Mouse (Mus musculus): ENCODE data around the gene Ndufs2. TPM values are rescaled to one million over a fixed set of nuclear protein-coding genes. Genes with fewer than 3 reads are reported as not detected.
A peak's percentile ranks its signal among the peaks of the same experiment; 100 is the strongest.

Ndufs2 gene
- polyA plus RNA-seq, 1 experiment from 2014 or later: 257 TPM

DNA sequence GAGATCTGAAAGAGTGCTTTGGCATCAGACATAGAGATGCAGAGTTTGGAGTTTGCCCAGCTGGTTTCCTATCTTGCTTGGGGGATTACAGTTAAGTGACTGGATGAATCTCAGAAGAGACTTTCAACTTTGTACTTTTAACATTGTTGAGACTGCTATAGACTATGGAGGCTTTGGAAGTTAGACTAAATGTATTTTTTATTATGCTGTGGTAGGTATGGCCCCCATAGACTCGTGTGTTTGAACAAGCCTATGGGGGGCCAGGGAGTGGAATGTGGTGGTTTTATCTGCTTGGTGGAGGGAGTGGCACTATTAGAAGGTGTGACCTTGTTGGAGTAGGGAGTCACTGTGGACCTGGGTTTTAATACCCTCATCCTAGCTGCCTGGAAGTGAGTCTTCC is 51.7 kb downstream of the Ndufs2 start:
- WGBS: 69% methylated on average over 1 of the region's 1 CpGs
- peaks cover 19% of the 10 kb centered on the region for H3K4me1 ChIP-seq (replicated peaks)
- no peak overlapping the region for H3K9ac ChIP-seq
- no peak for ATAC-seq (ENCODE audit: low read depth)
- no peak overlapping the region for H3K4me3 ChIP-seq
- H3K27ac ChIP-seq (replicated peaks): no peak overlapping the region
- no peaks in the 10 kb centered on the region for H3K9me3 ChIP-seq
- peaks cover 45% of the 10 kb centered on the region for H3K27me3 ChIP-seq
- H3K36me3 ChIP-seq: no peaks in the 10 kb centered on the region
- no peak overlapping the region for H3K4me2 ChIP-seq

DNA sequence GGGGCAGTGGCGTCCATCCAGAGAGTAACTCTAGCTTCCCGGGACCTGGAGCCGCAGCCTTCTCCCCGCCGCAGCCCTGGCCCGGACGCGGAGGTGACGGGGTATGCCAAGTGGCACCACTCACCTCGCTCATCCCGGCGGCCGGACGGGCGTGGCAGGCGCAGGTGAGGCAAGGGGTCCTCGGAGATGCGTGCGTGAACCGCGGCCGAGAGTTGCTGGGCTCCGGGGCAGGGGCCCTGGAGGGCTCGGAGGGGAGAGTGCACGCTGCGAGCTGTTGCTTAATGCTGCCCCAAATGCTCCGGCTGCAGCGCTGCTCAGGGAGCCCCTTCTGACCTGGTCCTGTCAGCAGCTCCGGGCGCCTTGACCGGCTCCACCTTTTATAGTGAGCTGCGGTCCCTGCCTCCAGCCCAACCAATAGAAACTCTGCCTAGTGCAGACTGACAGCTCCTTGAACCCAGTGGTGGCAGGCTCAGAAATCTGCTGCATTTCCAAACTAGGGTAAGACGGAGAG is 55.2 kb downstream of the Ndufs2 start, which contains the start of gene Pcp4l1:
Pcp4l1 (minus strand) TSS at position 382 of the 511 bp plus-strand sequence.
- H3K36me3 ChIP-seq: no peaks in the 10 kb centered on the region
- peak; percentile 55; the same call in 1 of the 2 replicates for ATAC-seq (ENCODE audit: low read depth)
- peaks cover 72% of the 10 kb centered on the region for H3K27me3 ChIP-seq
- peak within 1 kb of the TSS; percentile 71 for H3K9ac ChIP-seq
- H3K9me3 ChIP-seq: no peaks in the 10 kb centered on the region
- WGBS: under 1% methylated on average over 33 of the region's 33 CpGs
- peaks cover 45% of the 10 kb centered on the region for H3K4me1 ChIP-seq (replicated peaks)
- peak within 1 kb of the TSS; percentile 93 for H3K4me2 ChIP-seq
- H3K4me3 ChIP-seq: peak within 1 kb of the TSS; percentile 49
- no peak within 1 kb of the TSS for H3K27ac ChIP-seq (replicated peaks)

DNA sequence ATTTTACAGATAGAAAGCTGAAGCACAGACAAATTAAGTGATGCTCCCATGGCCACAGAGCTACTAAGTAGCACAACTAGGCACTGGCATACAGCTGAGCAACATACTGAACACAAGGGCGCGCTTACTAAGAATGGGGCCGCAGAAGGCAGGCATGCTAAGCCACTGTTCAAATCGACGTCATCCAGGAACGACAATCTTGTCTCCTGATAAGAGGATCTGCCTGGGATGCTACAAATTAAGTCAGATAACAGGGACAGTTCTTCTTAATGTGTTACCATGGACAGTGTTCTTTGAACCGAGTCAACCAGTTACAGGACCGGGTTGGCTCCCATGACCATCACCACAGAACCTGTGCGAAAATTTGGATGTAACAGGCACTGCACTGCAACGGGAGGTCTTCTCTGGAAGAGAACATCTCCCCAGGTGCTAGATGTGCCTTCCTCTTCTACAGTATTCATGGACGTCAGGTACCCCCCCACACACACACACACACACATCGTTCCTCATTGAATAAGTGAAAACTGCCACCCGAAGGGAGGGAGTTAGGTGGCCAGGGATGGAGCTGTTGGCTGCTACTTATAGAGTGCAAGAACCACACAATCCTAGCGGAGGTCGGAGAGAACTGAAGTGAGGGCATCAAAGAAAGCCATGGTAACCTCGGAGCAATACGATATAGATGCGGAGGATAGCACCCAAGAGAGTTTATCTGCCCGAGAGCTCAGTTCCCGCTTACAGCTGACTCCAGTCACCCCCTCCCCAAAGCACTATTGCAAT is 56.0 kb downstream of the Ndufs2 start:
- Histone ChIP-seq H3K36me3 (no peaks in the 10 kb centered on the region), H3K4me3 (peak overlapping the region; percentile 49), H3K9me3 (no peaks in the 10 kb centered on the region), H3K27ac (replicated peaks) (no peak overlapping the region), H3K9ac (peak overlapping the region; percentile 71), H3K27me3 (peaks cover 76% of the 10 kb centered on the region), H3K4me2 (peak overlapping the region; percentile 93), H3K4me1 (replicated peaks) (peaks cover 45% of the 10 kb centered on the region)
- WGBS: 6% methylated on average over 20 of the region's 20 CpGs
- no peak for ATAC-seq (ENCODE audit: low read depth)

DNA sequence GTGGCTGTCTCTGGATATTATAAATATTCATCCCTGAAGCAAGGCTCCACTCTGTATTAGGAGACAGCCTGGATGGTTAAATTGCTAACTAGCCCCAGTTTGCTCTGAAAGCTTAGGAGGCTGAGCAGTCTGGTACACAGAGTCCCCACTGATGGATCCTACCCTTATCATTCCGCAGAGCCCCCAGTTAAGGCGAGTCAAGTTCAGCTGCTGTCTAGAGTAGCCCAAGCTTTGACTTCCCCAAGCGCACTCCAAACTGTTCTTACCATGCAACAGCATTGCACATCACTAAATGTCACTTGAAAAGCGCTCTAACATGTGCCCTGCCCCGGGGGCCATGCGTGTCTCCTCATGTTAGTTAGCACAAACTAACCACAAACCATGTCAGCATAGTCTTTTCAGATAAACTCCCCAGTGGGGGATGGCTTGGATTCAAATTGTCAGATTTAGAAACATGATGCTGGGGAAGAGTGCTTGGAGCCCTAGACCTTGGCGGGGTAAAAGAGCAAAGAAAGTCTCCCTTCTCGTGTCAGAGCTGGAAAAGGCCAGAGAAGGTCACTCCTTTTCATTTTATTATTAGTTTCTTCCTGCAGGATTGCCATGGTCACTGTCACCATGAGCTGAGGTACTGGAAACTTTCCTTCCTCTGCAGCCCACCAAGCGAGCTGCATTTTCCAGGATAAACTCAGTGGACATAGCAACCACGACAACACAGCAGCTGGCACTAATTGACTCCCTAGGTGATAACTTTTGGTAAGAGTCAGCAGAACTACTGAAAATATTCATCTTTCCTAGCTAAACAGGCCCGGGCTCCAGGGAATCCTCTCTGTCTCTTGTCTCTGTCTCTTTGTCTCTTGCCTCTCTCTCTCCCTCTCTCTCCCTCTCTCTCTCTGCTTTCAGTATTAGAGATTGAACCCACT is 57.0 kb downstream of the Ndufs2 start:
- Histone ChIP-seq H3K36me3 (no peaks in the 10 kb centered on the region), H3K4me3 (peak overlapping the region; percentile 49), H3K4me1 (replicated peaks) (peaks cover 53% of the 10 kb centered on the region), H3K9me3 (no peaks in the 10 kb centered on the region), H3K27me3 (peaks cover 69% of the 10 kb centered on the region), H3K9ac (peak overlapping the region; percentile 57; the same call in 1 of the 2 replicates), H3K27ac (replicated peaks) (peak overlapping the region; percentile 67), H3K4me2 (peak overlapping the region; percentile 93)
- ATAC-seq (ENCODE audit: low read depth): 0 out of 2 replicates have a peak, but pooled peaks have one; percentile 5
- WGBS: 28% methylated on average over 11 of the region's 11 CpGs

DNA sequence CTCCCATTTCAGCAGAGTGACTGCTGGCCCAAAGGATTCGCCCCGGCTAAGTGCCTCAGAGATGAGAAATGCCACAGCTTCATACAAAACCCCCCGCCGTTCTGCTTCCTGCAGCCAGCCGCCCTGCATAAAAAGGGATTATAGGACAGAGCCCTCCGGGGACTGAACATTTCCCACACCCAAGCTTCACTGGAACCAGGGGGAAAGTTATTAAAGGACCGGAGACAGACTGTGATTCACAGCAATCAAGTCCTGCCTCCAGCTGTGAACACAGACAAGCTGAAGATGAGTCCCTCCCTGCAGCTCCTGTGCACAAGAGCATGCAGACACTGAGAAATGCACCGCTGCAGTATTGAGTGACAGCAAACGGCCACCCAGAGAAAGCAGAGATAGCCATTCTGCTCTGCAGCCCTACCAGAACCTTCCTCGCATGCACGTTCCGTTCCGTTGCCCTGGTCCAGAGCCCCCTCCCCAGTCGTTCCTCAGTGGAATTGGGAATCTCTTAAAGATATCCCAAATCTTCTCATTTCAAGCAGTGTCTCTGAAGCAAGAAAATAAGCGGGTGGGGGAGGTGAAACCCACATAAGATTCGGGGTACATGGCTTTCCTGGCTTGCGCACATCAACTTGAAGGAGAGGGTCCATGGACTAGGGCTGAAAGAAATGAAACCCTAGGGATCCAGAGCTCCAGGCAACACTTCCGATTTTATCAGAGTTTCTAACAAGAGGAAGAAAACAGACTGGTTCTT is 57.9 kb downstream of the Ndufs2 start:
- peak overlapping the region; percentile 93 for H3K4me2 ChIP-seq
- H3K9ac ChIP-seq: peak overlapping the region; percentile 57
- H3K27ac ChIP-seq (replicated peaks): peak overlapping the region; percentile 67
- H3K4me3 ChIP-seq: peak overlapping the region; percentile 29
- no peaks in the 10 kb centered on the region for H3K36me3 ChIP-seq
- no peaks in the 10 kb centered on the region for H3K9me3 ChIP-seq
- 2% methylated on average over 18 of the region's 18 CpGs for WGBS
- peaks cover 62% of the 10 kb centered on the region for H3K4me1 ChIP-seq (replicated peaks)
- peak; percentile 63 for ATAC-seq (ENCODE audit: low read depth)
- H3K27me3 ChIP-seq: peaks cover 62% of the 10 kb centered on the region

DNA sequence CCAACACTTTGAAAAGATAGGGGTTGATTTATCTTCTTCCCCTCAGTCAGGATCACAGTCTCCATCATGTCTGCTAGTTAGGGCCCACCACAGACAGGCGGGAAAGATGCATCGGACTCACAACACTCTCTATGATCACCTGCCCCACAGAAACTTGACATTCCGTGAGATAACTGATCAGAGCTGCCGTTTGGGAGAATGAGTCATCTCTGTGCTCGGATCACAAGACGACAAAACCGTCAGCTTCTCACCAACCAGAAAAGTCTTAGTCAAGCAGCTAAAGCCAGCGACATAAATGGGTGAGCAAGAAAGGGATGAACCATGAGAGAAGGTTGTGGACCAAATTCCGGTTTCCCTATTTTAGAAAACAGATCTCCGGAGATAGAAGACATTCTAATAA is 58.9 kb downstream of the Ndufs2 start:
- Histone ChIP-seq H3K4me3 (no peak overlapping the region), H3K4me2 (peak overlapping the region; percentile 93), H3K27ac (replicated peaks) (no peak overlapping the region), H3K36me3 (no peaks in the 10 kb centered on the region), H3K9me3 (no peaks in the 10 kb centered on the region), H3K9ac (no peak overlapping the region), H3K4me1 (replicated peaks) (peaks cover 65% of the 10 kb centered on the region), H3K27me3 (peaks cover 58% of the 10 kb centered on the region)
- 46% methylated on average over 10 of the region's 10 CpGs for WGBS
- no peak for ATAC-seq (ENCODE audit: low read depth)

DNA sequence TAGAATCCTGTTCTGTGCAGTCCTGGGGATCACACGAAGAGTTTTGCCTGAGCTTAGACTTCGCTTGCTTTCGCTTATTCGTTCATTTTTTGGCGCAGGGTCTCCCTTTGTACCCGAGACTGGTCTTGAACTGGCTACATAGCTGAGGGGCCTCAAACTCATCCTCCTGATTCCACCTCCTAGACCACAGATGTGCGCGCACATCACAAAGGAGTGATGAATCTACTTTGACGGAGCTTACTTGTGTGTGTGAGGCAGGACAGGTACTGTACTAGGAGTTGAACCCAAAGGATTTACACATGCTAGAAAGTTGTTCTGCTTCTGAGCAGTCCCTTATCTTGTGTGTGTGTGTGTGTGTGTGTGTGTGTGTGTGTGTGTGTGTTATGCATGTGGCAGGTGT is 60.4 kb downstream of the Ndufs2 start:
- Histone ChIP-seq H3K27ac (replicated peaks) (no peak overlapping the region), H3K9me3 (no peaks in the 10 kb centered on the region), H3K4me3 (no peak overlapping the region), H3K27me3 (peaks cover 44% of the 10 kb centered on the region), H3K4me2 (no peak overlapping the region), H3K4me1 (replicated peaks) (peaks cover 66% of the 10 kb centered on the region), H3K9ac (no peak overlapping the region), H3K36me3 (no peaks in the 10 kb centered on the region)
- ATAC-seq (ENCODE audit: low read depth): no peak
- 93% methylated on average over 9 of the region's 9 CpGs for WGBS

DNA sequence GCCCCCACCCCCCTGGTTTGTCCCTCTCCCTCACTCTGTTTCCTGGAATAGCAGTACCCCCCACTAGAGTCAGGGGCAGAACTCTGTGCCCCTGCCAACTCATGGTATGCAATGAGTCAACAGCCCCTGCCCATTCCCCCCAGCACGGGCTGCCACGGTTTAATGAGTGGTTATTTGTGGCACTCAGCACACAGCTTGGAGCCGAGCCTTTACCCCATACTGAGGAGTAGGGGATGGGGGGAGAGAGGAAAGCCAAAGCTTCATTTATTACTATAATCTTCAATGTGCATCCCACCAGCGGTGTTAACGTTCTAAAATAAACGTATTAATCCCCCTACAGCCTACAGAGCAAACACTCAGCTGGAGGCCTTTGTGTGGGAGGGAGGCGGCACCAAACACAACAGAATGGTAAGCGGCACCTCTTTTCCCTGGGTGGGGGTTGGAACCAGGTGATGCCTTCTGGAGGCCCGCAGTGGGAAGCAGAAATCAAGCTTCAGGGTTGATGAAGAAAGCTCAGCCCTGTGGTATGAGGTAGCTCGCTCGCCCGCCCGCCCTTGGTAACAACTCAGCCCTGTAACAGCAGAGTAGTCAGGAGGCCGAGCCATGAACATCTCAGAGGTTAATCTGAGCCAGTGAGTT is 61.6 kb downstream of the Ndufs2 start:
- Histone ChIP-seq H3K27ac (replicated peaks) (peak overlapping the region; percentile 34), H3K36me3 (no peaks in the 10 kb centered on the region), H3K4me2 (no peak overlapping the region), H3K4me3 (no peak overlapping the region), H3K27me3 (peaks cover 31% of the 10 kb centered on the region), H3K9ac (no peak overlapping the region), H3K9me3 (no peaks in the 10 kb centered on the region), H3K4me1 (replicated peaks) (peaks cover 60% of the 10 kb centered on the region)
- WGBS: 27% methylated on average over 14 of the region's 14 CpGs
- ATAC-seq (ENCODE audit: low read depth): peak; percentile 33; the same call in 1 of the 2 replicates

DNA sequence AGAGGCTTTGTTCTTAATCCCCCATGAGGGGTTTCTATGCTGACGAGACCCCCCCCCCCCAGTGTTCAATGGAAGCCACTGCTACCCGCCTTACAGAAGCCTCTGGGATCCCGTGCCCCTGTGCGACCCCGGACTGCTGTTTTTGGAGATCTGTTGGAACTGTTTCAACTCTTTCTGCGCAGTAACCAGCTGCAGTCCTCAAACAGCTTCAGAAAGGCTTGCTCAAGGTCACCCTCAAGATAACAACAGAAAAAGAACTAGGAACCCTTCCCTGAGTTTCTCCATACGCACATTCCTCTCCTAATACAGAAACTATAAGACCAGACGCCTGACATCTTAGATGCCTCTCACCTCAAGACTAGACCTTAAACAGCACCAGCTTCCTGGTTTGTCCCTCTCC is 62.1 kb downstream of the Ndufs2 start:
- no peaks in the 10 kb centered on the region for H3K9me3 ChIP-seq
- H3K27ac ChIP-seq (replicated peaks): peak overlapping the region; percentile 34
- H3K9ac ChIP-seq: no peak overlapping the region
- WGBS: 15% methylated on average over 8 of the region's 8 CpGs
- 0 out of 2 replicates have a peak overlapping the region, but pooled peaks have one; percentile 3 for H3K4me2 ChIP-seq
- H3K4me3 ChIP-seq: no peak overlapping the region
- ATAC-seq (ENCODE audit: low read depth): no peak
- peaks cover 26% of the 10 kb centered on the region for H3K27me3 ChIP-seq
- peaks cover 55% of the 10 kb centered on the region for H3K4me1 ChIP-seq (replicated peaks)
- no peaks in the 10 kb centered on the region for H3K36me3 ChIP-seq

DNA sequence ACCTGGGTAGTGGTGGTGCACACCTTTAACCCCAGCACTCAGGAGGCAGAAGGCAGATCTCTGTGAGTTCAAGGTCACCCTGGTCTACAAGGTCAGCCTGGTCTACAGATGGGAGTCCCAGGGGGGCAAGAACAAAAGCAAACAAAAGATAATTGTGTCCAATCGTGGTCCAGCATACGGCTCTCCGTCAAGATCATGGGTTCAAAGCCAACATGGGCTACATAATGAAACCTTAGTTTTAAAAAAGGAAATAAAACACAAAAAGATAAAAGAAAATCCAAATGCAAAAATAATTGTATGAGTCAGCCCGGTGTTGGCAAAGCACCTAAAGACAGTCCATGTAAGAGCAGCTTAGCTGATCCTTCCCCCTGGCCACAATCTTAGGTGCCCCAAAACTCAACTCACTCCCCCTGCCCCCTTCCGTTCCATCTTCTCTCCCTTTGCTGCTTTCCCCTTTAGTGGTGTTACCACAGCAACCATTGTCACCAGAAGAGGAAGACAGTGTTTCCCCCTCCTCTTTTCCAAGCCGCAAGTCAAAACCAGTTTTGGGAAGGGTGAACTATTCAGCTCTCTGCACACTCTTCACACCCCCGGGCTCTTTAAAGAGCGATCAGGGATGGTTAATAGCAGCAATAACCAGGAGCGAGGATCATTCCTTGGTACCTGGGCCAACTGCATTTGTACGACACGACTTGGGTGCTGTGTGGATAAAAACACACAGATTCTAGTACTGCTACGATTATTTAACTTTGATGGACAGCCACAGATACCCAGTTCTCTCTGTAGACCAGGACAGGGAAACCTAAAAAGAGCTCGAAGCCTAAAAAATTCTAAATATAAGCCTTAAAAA is 63.1 kb downstream of the Ndufs2 start:
- Histone ChIP-seq H3K9me3 (no peaks in the 10 kb centered on the region), H3K9ac (no peak overlapping the region), H3K4me2 (peak overlapping the region; percentile 27; the same call in 1 of the 2 replicates), H3K4me1 (replicated peaks) (peaks cover 45% of the 10 kb centered on the region), H3K36me3 (no peaks in the 10 kb centered on the region), H3K27me3 (peaks cover 19% of the 10 kb centered on the region), H3K4me3 (no peak overlapping the region), H3K27ac (replicated peaks) (no peak overlapping the region)
- ATAC-seq (ENCODE audit: low read depth): 0 out of 2 replicates have a peak, but pooled peaks have one; percentile 17
- WGBS: 25% methylated on average over 13 of the region's 13 CpGs
